Mouse (Mus musculus) hindbrain, embryonic 13.5 days (tissue): Measurements from ENCODE around the gene Pola2. TPM values are rescaled to one million over a fixed set of nuclear protein-coding genes. Genes with fewer than 3 reads are reported as not detected.

Experiments used
- ATAC-seq: fragments of 200-750 bp; cut with Nextera tagmentation; 2 replicates; pipeline ENCODE4 v1.8.0; 2017; ENCODE audit warnings: moderate TSS enrichment; ENCODE audit not compliant: low FRiP score
- H3K27ac ChIP-seq: fragments of 300-500 bp; sonication (generic); 2 replicates; pipeline ENCODE4 v1.5.1; 2015; ENCODE audit warnings: inconsistent platforms, mild to moderate bottlenecking, moderate library complexity
- H3K27me3 ChIP-seq: fragments of 300-500 bp; sonication (generic); 2 replicates; pipeline ENCODE4 v1.6.1; 2015; ENCODE audit warnings: mild to moderate bottlenecking, inconsistent platforms
- H3K36me3 ChIP-seq: fragments of 300-500 bp; sonication (generic); 2 replicates; pipeline ENCODE4 v1.6.1; 2015; ENCODE audit warnings: mild to moderate bottlenecking, inconsistent platforms
- H3K4me1 ChIP-seq: fragments of 300-500 bp; sonication (generic); replicated peaks from 2 replicates; pipeline ENCODE4 v1.6.1; 2015; ENCODE audit warnings: inconsistent platforms
- H3K4me2 ChIP-seq: fragments of 300-500 bp; sonication (generic); 2 replicates; pipeline ENCODE4 v1.6.1; 2015; ENCODE audit warnings: inconsistent platforms, mild to moderate bottlenecking, moderate library complexity
- H3K4me3 ChIP-seq: fragments of 300-500 bp; sonication (generic); 2 replicates; pipeline ENCODE4 v1.5.1; 2015; ENCODE audit warnings: mild to moderate bottlenecking, inconsistent platforms
- H3K9ac ChIP-seq: fragments of 300-500 bp; sonication (generic); 2 replicates; pipeline ENCODE4 v1.6.1; 2015; ENCODE audit warnings: mild to moderate bottlenecking, inconsistent platforms
- H3K9me3 ChIP-seq: fragments of 300-500 bp; sonication (generic); 2 replicates; pipeline ENCODE4 v1.6.1; 2016; ENCODE audit warnings: inconsistent platforms
- WGBS: fragments of 180-500 bp; shearing (Covaris S2); methylation state at CpG from one replicate; pipeline ENCODE4 v1.1.7; 2015; 5-methylcytosine and 5-hydroxymethylcytosine counted together
- polyA plus RNA-seq: library from polyadenylated mRNA; unstranded; fragments of >200 nt; fragmentation: Nextera tagmentation; extraction: Ambion mirVana; gene quantifications from 2 replicates; pipeline ENCODE4 v1.2.1, GENCODE M21; 2015

The Pola2 gene
- polyA plus RNA-seq, result 22.6 and 24.2 TPM in 2 replicates

GRCm38 (mm10) chr19:5963883-5964562, at the start of gene Pola2:
Pola2 (minus strand) TSS chr19:5964202.
- WGBS, result under 1% methylated on average over 50 of the region's 50 CpGs
- Histone ChIP-seq H3K4me3 (peak within 1 kb of the TSS; percentile 52), H3K4me1 (peaks cover 27% of the 10 kb centered on the region), H3K9ac (peak within 1 kb of the TSS; percentile 72), H3K9me3 (no peaks in the 10 kb centered on the region), H3K27me3 (no peaks in the 10 kb centered on the region), H3K36me3 (0 out of 2 replicates have a peak, but pooled peaks cover 3% of the 10 kb centered on the region), H3K4me2 (peak within 1 kb of the TSS; percentile 96), H3K27ac (peak within 1 kb of the TSS; percentile 75)
- peak; percentile 89 for ATAC-seq

- Histone ChIP-seq H3K9ac (no peak overlapping the region), H3K9me3 (no peaks in the 10 kb centered on the region), H3K4me3 (no peak overlapping the region), H3K4me1 (peaks cover 22% of the 10 kb centered on the region), H3K36me3 (no peaks in the 10 kb centered on the region), H3K4me2 (no peak overlapping the region), H3K27ac (no peak overlapping the region), H3K27me3 (peaks cover 46% of the 10 kb centered on the region)
- WGBS, result 89% methylated on average over 10 of the region's 10 CpGs
- no peak for ATAC-seq
Measured at GRCm38 (mm10) chr19:6013691-6014090, 49.7 kb upstream of the Pola2 start.

- no peak overlapping the region for H3K9ac ChIP-seq
- no peak overlapping the region for H3K27ac ChIP-seq
- H3K4me2 ChIP-seq, result no peak overlapping the region
- no peak for ATAC-seq
- no peaks in the 10 kb centered on the region for H3K9me3 ChIP-seq
- WGBS, result 68% methylated on average over 8 of the region's 8 CpGs
- peaks cover 10% of the 10 kb centered on the region for H3K27me3 ChIP-seq
- H3K36me3 ChIP-seq, result no peaks in the 10 kb centered on the region
- H3K4me1 ChIP-seq, result no peaks in the 10 kb centered on the region
- no peak overlapping the region for H3K4me3 ChIP-seq
Measured at GRCm38 (mm10) chr19:6009137-6009536, 45.1 kb upstream of the Pola2 start.

DNA sequence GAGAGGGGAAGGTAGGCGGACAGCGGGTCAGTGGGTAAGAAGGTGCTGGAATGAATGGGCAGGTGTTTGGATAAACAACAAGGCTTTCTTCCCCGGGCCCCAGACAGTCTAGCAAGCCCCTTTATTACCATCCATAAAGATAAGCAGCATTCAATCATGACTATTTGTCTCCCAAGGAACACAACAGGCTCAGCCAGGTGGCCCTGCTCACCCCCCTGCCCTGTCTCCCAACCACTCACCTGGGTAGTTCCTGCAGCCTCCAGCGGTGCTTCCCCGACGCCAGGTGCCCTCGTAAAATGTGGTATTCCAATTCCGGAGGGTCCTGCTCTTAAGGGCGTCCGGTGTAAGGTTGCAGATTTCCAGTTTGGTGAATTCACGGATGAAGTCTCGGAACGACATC, 43.0 kb upstream of the Pola2 start:
- Histone ChIP-seq H3K4me3 (no peak overlapping the region), H3K9me3 (no peaks in the 10 kb centered on the region), H3K36me3 (no peaks in the 10 kb centered on the region), H3K4me2 (no peak overlapping the region), H3K4me1 (no peaks in the 10 kb centered on the region), H3K27ac (no peak overlapping the region), H3K27me3 (no peaks in the 10 kb centered on the region), H3K9ac (no peak overlapping the region)
- ATAC-seq, result no peak
- WGBS, result 87% methylated on average over 13 of the region's 13 CpGs

- no peaks in the 10 kb centered on the region for H3K4me1 ChIP-seq
- H3K9me3 ChIP-seq, result no peaks in the 10 kb centered on the region
- H3K4me3 ChIP-seq, result no peak overlapping the region
- no peak overlapping the region for H3K27ac ChIP-seq
- no peaks in the 10 kb centered on the region for H3K27me3 ChIP-seq
- no peak for ATAC-seq
- WGBS, result 63% methylated on average over 11 of the region's 11 CpGs
- H3K36me3 ChIP-seq, result no peaks in the 10 kb centered on the region
- H3K4me2 ChIP-seq, result no peak overlapping the region
- H3K9ac ChIP-seq, result 0 out of 2 replicates have a peak overlapping the region, but pooled peaks have one; percentile 43
Measured at GRCm38 (mm10) chr19:6005541-6005940, 41.5 kb upstream of the Pola2 start.

DNA sequence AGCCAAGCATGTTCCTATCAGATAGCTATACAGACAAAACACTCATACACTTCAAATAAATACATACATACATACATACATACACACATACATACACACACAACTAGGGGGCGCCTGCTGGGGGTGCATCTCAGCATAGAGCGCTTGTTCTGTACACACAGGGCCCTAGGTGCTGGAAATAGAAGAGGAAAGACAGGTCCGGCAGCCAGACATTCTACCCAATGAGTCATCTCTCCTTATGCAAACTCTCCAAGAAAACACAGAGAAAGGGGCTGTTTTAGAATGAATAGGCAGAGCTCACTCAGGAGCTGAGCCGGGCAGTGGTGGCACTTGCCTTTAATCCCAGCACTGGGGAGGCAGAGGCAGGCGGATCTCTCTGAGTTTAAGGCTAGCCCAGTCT, 36.0 kb upstream of the Pola2 start:
- 82% methylated on average over 5 of the region's 5 CpGs for WGBS

DNA sequence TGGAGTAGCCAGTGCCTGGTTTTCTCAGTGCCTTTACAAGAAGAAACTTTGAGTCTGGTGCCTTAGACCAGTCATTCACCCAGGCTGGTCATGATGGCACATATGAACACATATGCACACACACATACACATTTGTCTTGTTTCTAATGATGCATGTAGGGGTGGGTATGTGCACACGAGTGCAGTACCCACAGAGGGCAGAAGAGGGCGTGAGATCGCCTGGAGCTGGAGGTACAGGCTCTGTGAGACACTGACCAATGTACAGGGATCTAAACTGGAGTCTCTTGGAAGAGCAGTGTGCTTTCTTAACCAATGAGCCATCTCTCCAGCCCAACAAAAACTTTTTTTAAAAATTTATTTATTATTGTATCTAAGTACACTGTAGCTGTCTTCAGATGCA, 34.2 kb upstream of the Pola2 start:
- no peak overlapping the region for H3K9ac ChIP-seq
- H3K36me3 ChIP-seq, result no peaks in the 10 kb centered on the region
- H3K4me2 ChIP-seq, result no peak overlapping the region
- 0 out of 2 replicates have a peak, but pooled peaks cover 2% of the 10 kb centered on the region for H3K27me3 ChIP-seq
- no peak overlapping the region for H3K27ac ChIP-seq
- H3K4me3 ChIP-seq, result no peak overlapping the region
- H3K9me3 ChIP-seq, result no peaks in the 10 kb centered on the region
- ATAC-seq, result no peak
- no peaks in the 10 kb centered on the region for H3K4me1 ChIP-seq
- 86% methylated on average over 3 of the region's 3 CpGs for WGBS

More for the DNA sequence above, 36.0 kb upstream of the Pola2 start:
- H3K27ac ChIP-seq, result no peak overlapping the region
- no peak overlapping the region for H3K4me3 ChIP-seq
- H3K36me3 ChIP-seq, result no peaks in the 10 kb centered on the region
- no peak overlapping the region for H3K9ac ChIP-seq
- no peaks in the 10 kb centered on the region for H3K4me1 ChIP-seq
- ATAC-seq, result no peak
- H3K4me2 ChIP-seq, result no peak overlapping the region
- no peaks in the 10 kb centered on the region for H3K9me3 ChIP-seq
- 0 out of 2 replicates have a peak, but pooled peaks cover 2% of the 10 kb centered on the region for H3K27me3 ChIP-seq

GRCm38 (mm10) chr19:5994711-5995110, 30.7 kb upstream of the Pola2 start:
- 82% methylated on average over 14 of the region's 14 CpGs for WGBS
- Histone ChIP-seq H3K27ac (no peak overlapping the region), H3K4me2 (no peak overlapping the region), H3K4me3 (no peak overlapping the region), H3K9ac (no peak overlapping the region), H3K36me3 (no peaks in the 10 kb centered on the region), H3K27me3 (0 out of 2 replicates have a peak, but pooled peaks cover 2% of the 10 kb centered on the region), H3K4me1 (no peaks in the 10 kb centered on the region), H3K9me3 (no peaks in the 10 kb centered on the region)
- no peak for ATAC-seq

DNA sequence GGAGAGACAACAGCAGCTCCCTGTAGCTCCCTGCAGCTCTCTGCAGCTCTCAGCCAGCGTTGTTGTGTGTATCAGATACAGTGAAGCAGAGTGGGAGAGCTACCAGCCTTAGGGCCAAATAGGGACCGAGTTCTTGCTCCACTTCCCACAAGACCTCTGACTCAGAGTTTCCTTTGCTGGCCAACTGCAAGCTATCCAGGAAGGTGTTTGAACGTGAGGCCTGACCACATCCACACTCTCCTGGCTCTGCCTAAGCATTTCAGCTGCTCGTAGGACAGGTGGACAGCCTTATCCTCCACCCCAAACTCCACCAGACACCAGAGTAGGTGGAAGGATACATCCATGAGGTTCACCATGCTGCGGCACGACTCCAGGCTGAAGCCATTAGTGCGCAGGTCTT, 28.0 kb upstream of the Pola2 start:
- Histone ChIP-seq H3K9me3 (no peaks in the 10 kb centered on the region), H3K9ac (no peak overlapping the region), H3K4me3 (no peak overlapping the region), H3K27ac (no peak overlapping the region), H3K27me3 (no peaks in the 10 kb centered on the region), H3K36me3 (no peaks in the 10 kb centered on the region), H3K4me1 (peaks cover 9% of the 10 kb centered on the region), H3K4me2 (no peak overlapping the region)
- no peak for ATAC-seq
- 85% methylated on average over 7 of the region's 7 CpGs for WGBS

DNA sequence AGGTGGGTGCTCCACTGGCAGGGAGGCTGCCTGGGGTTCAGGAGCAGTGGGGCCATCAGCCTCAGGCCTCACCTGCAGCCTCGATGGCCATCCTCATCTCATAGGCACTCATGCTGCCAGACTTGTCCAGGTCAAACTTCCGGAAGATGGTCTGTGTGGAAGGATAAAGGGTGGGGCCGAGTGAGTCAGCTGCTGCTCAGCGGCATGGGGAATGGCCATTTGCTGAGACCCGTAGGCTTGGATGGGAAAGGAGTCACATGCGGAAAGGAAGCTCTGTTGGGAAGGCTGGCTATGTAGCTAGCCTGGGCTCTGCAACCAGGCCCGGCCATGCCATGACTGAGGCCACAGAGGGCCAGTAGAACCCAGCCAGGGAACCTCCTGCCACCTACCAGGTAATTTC, 27.5 kb upstream of the Pola2 start:
- Histone ChIP-seq H3K9me3 (no peaks in the 10 kb centered on the region), H3K4me3 (no peak overlapping the region), H3K27ac (no peak overlapping the region), H3K36me3 (no peaks in the 10 kb centered on the region), H3K4me2 (no peak overlapping the region), H3K9ac (no peak overlapping the region), H3K4me1 (peaks cover 9% of the 10 kb centered on the region), H3K27me3 (no peaks in the 10 kb centered on the region)
- ATAC-seq, result no peak
- 88% methylated on average over 7 of the region's 7 CpGs for WGBS

DNA sequence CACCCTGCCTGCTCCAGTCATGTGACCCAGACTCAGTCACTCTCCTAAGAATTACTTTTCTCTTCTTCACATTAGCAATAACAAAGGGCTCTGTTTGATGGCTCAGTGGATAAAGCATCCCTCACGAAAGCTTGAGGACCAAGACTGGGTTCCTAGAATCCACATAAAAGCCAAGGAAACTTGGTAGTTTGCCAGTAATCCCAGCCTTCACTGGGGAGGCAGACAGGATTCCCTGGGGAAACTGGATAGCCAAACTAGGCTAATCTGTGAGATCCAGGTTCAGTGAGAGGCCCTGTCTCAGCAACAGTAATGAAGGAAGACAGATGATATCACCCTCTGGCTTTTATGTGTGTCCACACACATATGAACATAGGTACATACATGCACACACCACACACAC, 26.9 kb upstream of the Pola2 start:
- Histone ChIP-seq H3K4me3 (no peak overlapping the region), H3K27me3 (no peaks in the 10 kb centered on the region), H3K27ac (no peak overlapping the region), H3K4me2 (no peak overlapping the region), H3K9ac (no peak overlapping the region), H3K9me3 (no peaks in the 10 kb centered on the region), H3K36me3 (no peaks in the 10 kb centered on the region), H3K4me1 (peaks cover 9% of the 10 kb centered on the region)
- WGBS, result 50% methylated on average over 1 of the region's 1 CpGs
- ATAC-seq, result no peak

DNA sequence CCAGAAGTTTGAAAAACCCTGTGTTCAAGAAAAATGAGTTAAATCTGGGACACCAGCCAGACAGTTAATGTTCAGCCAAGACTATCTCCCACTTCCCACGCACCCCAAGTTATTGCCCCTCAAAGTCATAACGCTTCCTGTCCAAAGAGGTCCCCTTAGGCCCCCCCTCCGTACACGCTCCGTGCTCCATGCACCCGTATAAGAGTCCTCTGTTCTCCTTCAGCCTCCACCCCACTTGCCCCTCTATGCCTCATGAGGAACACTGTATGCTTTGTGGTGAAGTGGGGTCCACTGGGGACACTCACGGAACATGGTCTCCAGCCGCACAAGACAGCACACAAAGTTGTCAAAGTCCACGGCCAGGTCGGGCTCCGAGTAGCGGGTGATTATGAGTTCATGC, 26.0 kb upstream of the Pola2 start:
- Histone ChIP-seq H3K4me1 (peaks cover 9% of the 10 kb centered on the region), H3K27me3 (no peaks in the 10 kb centered on the region), H3K4me3 (no peak overlapping the region), H3K9me3 (no peaks in the 10 kb centered on the region), H3K9ac (no peak overlapping the region), H3K4me2 (no peak overlapping the region), H3K27ac (no peak overlapping the region), H3K36me3 (no peaks in the 10 kb centered on the region)
- WGBS, result 96% methylated on average over 12 of the region's 12 CpGs
- ATAC-seq, result no peak

- H3K4me1 ChIP-seq, result peaks cover 9% of the 10 kb centered on the region
- ATAC-seq, result no peak
- H3K27me3 ChIP-seq, result no peaks in the 10 kb centered on the region
- H3K9ac ChIP-seq, result no peak overlapping the region
- no peaks in the 10 kb centered on the region for H3K36me3 ChIP-seq
- no peaks in the 10 kb centered on the region for H3K9me3 ChIP-seq
- peak overlapping the region; percentile 36; the same call in 1 of the 2 replicates for H3K4me2 ChIP-seq
- H3K27ac ChIP-seq, result peak overlapping the region; percentile 79; the same call in 1 of the 2 replicates
- H3K4me3 ChIP-seq, result no peak overlapping the region
- WGBS, result 74% methylated on average over 6 of the region's 6 CpGs
Measured at GRCm38 (mm10) chr19:5989585-5989984, 25.6 kb upstream of the Pola2 start.
